Mouse (Mus musculus) heart, embryonic 13.5 days (tissue): ENCODE data around the gene Xkr8. TPM values are rescaled to one million over a fixed set of nuclear protein-coding genes. Genes with fewer than 3 reads are reported as not detected.

Experiments
- ATAC-seq: fragments of 200-750 bp; cut with Nextera tagmentation; 2 replicates; pipeline ENCODE4 v1.8.0; 2017; ENCODE audit warnings: moderate TSS enrichment; ENCODE audit not compliant: insufficient number of reproducible peaks, low FRiP score, low TSS enrichment; ENCODE audit errors: extremely low read depth
- H3K27ac ChIP-seq: fragments of 300-500 bp; sonication (generic); replicated peaks from 2 replicates; pipeline ENCODE4 v1.5.1; 2015; ENCODE audit warnings: moderate library complexity, mild to moderate bottlenecking, inconsistent platforms
- H3K27me3 ChIP-seq: fragments of 300-500 bp; sonication (generic); replicated peaks from 2 replicates; pipeline ENCODE4 v1.6.1; 2015; ENCODE audit warnings: mild to moderate bottlenecking, inconsistent platforms
- H3K36me3 ChIP-seq: fragments of 300-500 bp; sonication (generic); 2 replicates; pipeline ENCODE4 v1.6.1; 2015; ENCODE audit warnings: mild to moderate bottlenecking, inconsistent platforms
- H3K4me1 ChIP-seq: fragments of 300-500 bp; sonication (generic); 2 replicates; pipeline ENCODE4 v1.6.1; 2015; ENCODE audit warnings: inconsistent platforms
- H3K4me2 ChIP-seq: fragments of 300-500 bp; sonication (generic); 2 replicates; pipeline ENCODE4 v1.6.1; 2015; ENCODE audit warnings: inconsistent platforms, mild to moderate bottlenecking, moderate library complexity
- H3K4me3 ChIP-seq: fragments of 300-500 bp; sonication (generic); 2 replicates; pipeline ENCODE4 v1.5.1; 2015; ENCODE audit warnings: moderate library complexity, mild to moderate bottlenecking, inconsistent platforms
- H3K9ac ChIP-seq: fragments of 300-500 bp; sonication (generic); 2 replicates; pipeline ENCODE4 v1.6.1; 2015; ENCODE audit warnings: inconsistent platforms, mild to moderate bottlenecking, moderate library complexity
- H3K9me3 ChIP-seq: fragments of 300-500 bp; sonication (generic); 2 replicates; pipeline ENCODE4 v1.6.1; 2016; ENCODE audit warnings: inconsistent platforms
- WGBS: fragments of 180-500 bp; shearing (Covaris S2); methylation state at CpG from one replicate; pipeline ENCODE4 v1.1.7; 2015; ENCODE audit warnings: mixed read lengths; 5-methylcytosine and 5-hydroxymethylcytosine counted together
- polyA plus RNA-seq: library from polyadenylated mRNA; unstranded; fragments of >200 nt; fragmentation: Nextera tagmentation; extraction: Ambion mirVana; gene quantifications from 2 replicates; pipeline ENCODE4 v1.2.1, GENCODE M21; 2015

The Xkr8 gene
- polyA plus RNA-seq, 1 experiment from 2014 or later = 3.8 TPM

GRCm38 (mm10) chr4:132734766-132735165, 2.4 kb upstream of the Xkr8 start:
- Histone ChIP-seq H3K4me2 (no peak overlapping the region), H3K4me3 (no peak overlapping the region), H3K4me1 (peaks cover 11% of the 10 kb centered on the region), H3K9ac (no peak overlapping the region), H3K27me3 (no peaks in the 10 kb centered on the region), H3K27ac (no peak overlapping the region), H3K36me3 (no peaks in the 10 kb centered on the region), H3K9me3 (no peaks in the 10 kb centered on the region)
- WGBS = 86% methylated on average over 2 of the region's 2 CpGs
- ATAC-seq = no peak

GRCm38 (mm10) chr4:132733071-132733770, 875 bp upstream of the Xkr8 start:
- no peak overlapping the region for H3K27ac ChIP-seq
- 89% methylated on average over 25 of the region's 25 CpGs for WGBS
- no peaks in the 10 kb centered on the region for H3K9me3 ChIP-seq
- no peaks in the 10 kb centered on the region for H3K36me3 ChIP-seq
- H3K27me3 ChIP-seq = no peaks in the 10 kb centered on the region
- H3K4me2 ChIP-seq = no peak overlapping the region
- H3K4me1 ChIP-seq = peaks cover 11% of the 10 kb centered on the region
- no peak overlapping the region for H3K4me3 ChIP-seq
- no peak overlapping the region for H3K9ac ChIP-seq
- no peak for ATAC-seq

- 38% methylated on average over 12 of the region's 12 CpGs for WGBS
- no peak for ATAC-seq
Observed at GRCm38 (mm10) chr4:132731616-132732015, 730 bp downstream of the Xkr8 start.

GRCm38 (mm10) chr4:132728233-132728632, 4.1 kb downstream of the Xkr8 start:
- Histone ChIP-seq H3K27me3 (no peaks in the 10 kb centered on the region), H3K9ac (no peak overlapping the region), H3K9me3 (no peaks in the 10 kb centered on the region), H3K4me2 (no peak overlapping the region), H3K36me3 (peaks cover 25% of the 10 kb centered on the region), H3K27ac (no peak overlapping the region), H3K4me3 (no peak overlapping the region), H3K4me1 (peaks cover 21% of the 10 kb centered on the region)
- 81% methylated on average over 8 of the region's 8 CpGs for WGBS
- no peak for ATAC-seq

More at GRCm38 (mm10) chr4:132731616-132732015, 730 bp downstream of the Xkr8 start:
- Histone ChIP-seq H3K27ac (no peak overlapping the region; the same call in 1 of the 2 replicates), H3K4me3 (peak overlapping the region; percentile 70), H3K4me1 (peaks cover 11% of the 10 kb centered on the region), H3K27me3 (no peaks in the 10 kb centered on the region), H3K9me3 (no peaks in the 10 kb centered on the region), H3K36me3 (peaks cover 10% of the 10 kb centered on the region; the same call in 1 of the 2 replicates), H3K4me2 (peak overlapping the region; percentile 97), H3K9ac (peak overlapping the region; percentile 82)

GRCm38 (mm10) chr4:132718251-132718650, 14.1 kb downstream of the Xkr8 start:
- Histone ChIP-seq H3K4me1 (no peaks in the 10 kb centered on the region), H3K4me3 (no peak overlapping the region), H3K4me2 (no peak overlapping the region), H3K27ac (no peak overlapping the region), H3K27me3 (no peaks in the 10 kb centered on the region), H3K9ac (no peak overlapping the region), H3K36me3 (peaks cover 81% of the 10 kb centered on the region), H3K9me3 (no peaks in the 10 kb centered on the region)
- 92% methylated on average over 1 of the region's 1 CpGs for WGBS
- no peak for ATAC-seq

GRCm38 (mm10) chr4:132713181-132713580, 19.2 kb downstream of the Xkr8 start:
- WGBS = 93% methylated on average over 7 of the region's 7 CpGs
- Histone ChIP-seq H3K9me3 (no peaks in the 10 kb centered on the region), H3K27ac (no peak overlapping the region)

GRCm38 (mm10) chr4:132706885-132707284, 25.5 kb downstream of the Xkr8 start:
- Histone ChIP-seq H3K4me2 (no peak overlapping the region), H3K9me3 (no peaks in the 10 kb centered on the region), H3K4me1 (no peaks in the 10 kb centered on the region), H3K36me3 (peaks cover 94% of the 10 kb centered on the region), H3K27me3 (no peaks in the 10 kb centered on the region), H3K4me3 (no peak overlapping the region), H3K9ac (no peak overlapping the region), H3K27ac (no peak overlapping the region)
- WGBS = 95% methylated on average over 8 of the region's 8 CpGs
- no peak for ATAC-seq

More at GRCm38 (mm10) chr4:132713181-132713580, 19.2 kb downstream of the Xkr8 start:
- no peak overlapping the region for H3K4me2 ChIP-seq
- no peaks in the 10 kb centered on the region for H3K4me1 ChIP-seq
- ATAC-seq = no peak
- peaks cover 79% of the 10 kb centered on the region for H3K36me3 ChIP-seq
- no peaks in the 10 kb centered on the region for H3K27me3 ChIP-seq
- no peak overlapping the region for H3K4me3 ChIP-seq
- no peak overlapping the region for H3K9ac ChIP-seq

GRCm38 (mm10) chr4:132702076-132702475, 30.3 kb downstream of the Xkr8 start:
- Histone ChIP-seq H3K9me3 (no peaks in the 10 kb centered on the region), H3K4me1 (no peaks in the 10 kb centered on the region), H3K4me3 (no peak overlapping the region), H3K4me2 (no peak overlapping the region), H3K27ac (no peak overlapping the region), H3K9ac (no peak overlapping the region), H3K36me3 (peaks cover 94% of the 10 kb centered on the region), H3K27me3 (no peaks in the 10 kb centered on the region)
- WGBS = 97% methylated on average over 5 of the region's 5 CpGs
- ATAC-seq = no peak

- 89% methylated on average over 3 of the region's 3 CpGs for WGBS
- Histone ChIP-seq H3K9me3 (no peaks in the 10 kb centered on the region), H3K27ac (no peak overlapping the region), H3K36me3 (peaks cover 76% of the 10 kb centered on the region), H3K4me1 (no peaks in the 10 kb centered on the region), H3K4me2 (no peak overlapping the region), H3K27me3 (no peaks in the 10 kb centered on the region), H3K4me3 (no peak overlapping the region), H3K9ac (no peak overlapping the region)
- ATAC-seq = no peak
Observed at GRCm38 (mm10) chr4:132693366-132693765, 39.0 kb downstream of the Xkr8 start.

GRCm38 (mm10) chr4:132689634-132690033, 42.7 kb downstream of the Xkr8 start:
- Histone ChIP-seq H3K27me3 (no peaks in the 10 kb centered on the region), H3K36me3 (peaks cover 74% of the 10 kb centered on the region), H3K4me1 (no peaks in the 10 kb centered on the region), H3K9me3 (no peaks in the 10 kb centered on the region), H3K4me2 (no peak overlapping the region), H3K9ac (no peak overlapping the region), H3K4me3 (no peak overlapping the region), H3K27ac (no peak overlapping the region)
- ATAC-seq = no peak
- WGBS = 81% methylated on average over 2 of the region's 2 CpGs

- Histone ChIP-seq H3K9me3 (no peaks in the 10 kb centered on the region), H3K27me3 (no peaks in the 10 kb centered on the region), H3K9ac (no peak overlapping the region), H3K36me3 (peaks cover 74% of the 10 kb centered on the region), H3K4me2 (no peak overlapping the region), H3K4me1 (no peaks in the 10 kb centered on the region), H3K4me3 (no peak overlapping the region), H3K27ac (no peak overlapping the region)
- WGBS = 82% methylated on average over 7 of the region's 7 CpGs
- no peak for ATAC-seq
Observed at GRCm38 (mm10) chr4:132676771-132677539, 55.4 kb downstream of the Xkr8 start.
